Mouse (Mus musculus): ENCODE data around the gene Gzmg. TPM values are rescaled to one million over a fixed set of nuclear protein-coding genes. Genes with fewer than 3 reads are reported as not detected.
"Not testable (repeated sequence)": the region's sequence is repeated elsewhere in the genome, so short reads cannot be mapped to it uniquely, and the experiment has no call there.

Gzmg gene
- not detected in 2 replicates for polyA plus RNA-seq (2015; fragmentation: Nextera tagmentation; extraction: Ambion mirVana)

GRCm38 (mm10) chr14:56159479-56159878 lies at the start of gene Gzmg:
TSS of gene Gzmg (minus strand) at chr14:56159579.
- not testable (repeated sequence) for H3K4me3 ChIP-seq (ENCODE audit: low read depth, low read length); H3K9ac ChIP-seq (ENCODE audit: low read depth, low read length); H3K4me1 ChIP-seq (replicated peaks; ENCODE audit: control insufficient read depth, insufficient read depth, low read length); H3K36me3 ChIP-seq (ENCODE audit: control insufficient read depth, insufficient read depth); H3K4me2 ChIP-seq (replicated peaks; ENCODE audit: low read depth); H3K27me3 ChIP-seq (replicated peaks; ENCODE audit: control insufficient read depth, insufficient read depth, low read length); ATAC-seq; H3K27ac ChIP-seq (ENCODE audit: low read depth, low read length); H3K9me3 ChIP-seq (ENCODE audit: control insufficient read depth)
- WGBS, result 83% methylated on average over 2 of the region's 2 CpGs

- WGBS, result 96% methylated on average over 1 of the region's 1 CpGs
- ATAC-seq, result no peak
These were observed 46.2 kb upstream of the Gzmg start for GRCm38 (mm10) chr14:56205613-56206012.

DNA sequence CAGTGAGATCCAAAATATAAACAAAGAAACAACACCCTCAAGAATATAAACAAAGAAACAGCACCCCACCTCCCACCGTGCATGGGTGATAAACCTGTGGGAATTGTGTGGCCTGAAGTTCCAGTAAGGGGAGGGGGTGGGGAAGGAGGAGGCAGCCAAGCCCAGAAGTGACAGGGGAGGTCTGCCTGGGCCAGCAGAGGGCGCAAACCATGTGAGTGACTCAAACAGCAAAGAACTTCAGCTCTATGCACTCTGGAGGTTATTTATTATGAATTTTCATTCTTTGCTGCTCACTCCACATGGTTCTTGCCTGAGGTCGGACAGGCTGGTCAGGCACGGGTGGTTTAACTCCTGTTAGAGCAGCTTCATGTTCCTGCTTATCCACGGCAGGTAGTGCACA lies 45.6 kb upstream of the Gzmg start:
- TF ChIP-seq CTCF (IDR thresholded peaks at IDR 0.05; ENCODE audit: low read depth), result peak; percentile 68
- not testable (repeated sequence) for H3K36me3 ChIP-seq (ENCODE audit: control insufficient read depth, insufficient read depth); H3K27ac ChIP-seq (ENCODE audit: low read depth, low read length); ATAC-seq; H3K4me3 ChIP-seq (ENCODE audit: low read depth, low read length); H3K4me2 ChIP-seq (replicated peaks; ENCODE audit: low read depth); H3K9ac ChIP-seq (ENCODE audit: low read depth, low read length); H3K27me3 ChIP-seq (replicated peaks; ENCODE audit: control insufficient read depth, insufficient read depth, low read length); H3K9me3 ChIP-seq (ENCODE audit: control insufficient read depth); H3K4me1 ChIP-seq (replicated peaks; ENCODE audit: control insufficient read depth, insufficient read depth, low read length)
- WGBS, result 32% methylated on average over 5 of the region's 5 CpGs

More at GRCm38 (mm10) chr14:56205613-56206012, 46.2 kb upstream of the Gzmg start:
- H3K9ac ChIP-seq (ENCODE audit: low read depth, low read length), result no peak overlapping the region
- no peak overlapping the region for H3K4me2 ChIP-seq (replicated peaks; ENCODE audit: low read depth)
- H3K4me3 ChIP-seq (ENCODE audit: low read depth, low read length), result no peak overlapping the region
- TF ChIP-seq CTCF (IDR thresholded peaks at IDR 0.05; ENCODE audit: low read depth), result no peak
- no peak overlapping the region for H3K27ac ChIP-seq (ENCODE audit: low read depth, low read length)
- no peaks in the 10 kb centered on the region for H3K27me3 ChIP-seq (replicated peaks; ENCODE audit: control insufficient read depth, insufficient read depth, low read length)
- H3K4me1 ChIP-seq (replicated peaks; ENCODE audit: control insufficient read depth, insufficient read depth, low read length), result no peaks in the 10 kb centered on the region
- no peaks in the 10 kb centered on the region for H3K9me3 ChIP-seq (ENCODE audit: control insufficient read depth)
- no peaks in the 10 kb centered on the region for H3K36me3 ChIP-seq (ENCODE audit: control insufficient read depth, insufficient read depth)

- Histone ChIP-seq H3K36me3 (ENCODE audit: control insufficient read depth, insufficient read depth) (no peaks in the 10 kb centered on the region), H3K27ac (ENCODE audit: low read depth, low read length) (no peak overlapping the region), H3K9me3 (ENCODE audit: control insufficient read depth) (no peaks in the 10 kb centered on the region), H3K4me2 (replicated peaks; ENCODE audit: low read depth) (no peak overlapping the region), H3K27me3 (replicated peaks; ENCODE audit: control insufficient read depth, insufficient read depth, low read length) (no peaks in the 10 kb centered on the region), H3K4me3 (ENCODE audit: low read depth, low read length) (no peak overlapping the region), H3K4me1 (replicated peaks; ENCODE audit: control insufficient read depth, insufficient read depth, low read length) (no peaks in the 10 kb centered on the region), H3K9ac (ENCODE audit: low read depth, low read length) (no peak overlapping the region)
- no peak for ATAC-seq
- peak; percentile 91 for TF ChIP-seq CTCF (IDR thresholded peaks at IDR 0.05; ENCODE audit: low read depth)
- 4% methylated on average over 2 of the region's 2 CpGs for WGBS
These were observed 44.6 kb upstream of the Gzmg start for GRCm38 (mm10) chr14:56203975-56204374.

DNA sequence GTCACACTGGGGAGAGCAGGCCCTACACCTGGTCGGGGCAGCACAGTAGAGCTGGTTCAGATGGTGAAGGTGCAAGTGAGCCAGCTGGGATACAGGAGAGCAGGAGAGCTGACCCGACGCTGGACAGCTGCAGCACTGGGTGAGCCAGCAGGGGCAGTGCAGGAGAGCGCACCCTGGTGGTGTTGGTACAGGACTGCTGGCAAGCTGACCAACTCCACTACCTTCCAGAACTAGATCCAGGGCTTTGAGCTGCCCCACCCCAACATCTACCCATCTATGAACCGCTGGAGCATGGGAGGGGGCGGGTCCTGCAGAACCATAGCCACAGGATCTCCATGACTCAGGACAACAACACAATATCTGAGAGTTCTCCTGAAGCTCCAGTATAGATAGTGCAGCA lies 27.6 kb upstream of the Gzmg start:
- 52% methylated on average over 6 of the region's 6 CpGs for WGBS
- TF ChIP-seq CTCF (IDR thresholded peaks at IDR 0.05; ENCODE audit: low read depth), result peak; percentile 39

GRCm38 (mm10) chr14:56186521-56186920 lies 27.1 kb upstream of the Gzmg start:
- no peaks in the 10 kb centered on the region for H3K4me1 ChIP-seq (replicated peaks; ENCODE audit: control insufficient read depth, insufficient read depth, low read length)
- no peak overlapping the region for H3K4me2 ChIP-seq (replicated peaks; ENCODE audit: low read depth)
- no peaks in the 10 kb centered on the region for H3K27me3 ChIP-seq (replicated peaks; ENCODE audit: control insufficient read depth, insufficient read depth, low read length)
- no peak overlapping the region for H3K4me3 ChIP-seq (ENCODE audit: low read depth, low read length)
- H3K36me3 ChIP-seq (ENCODE audit: control insufficient read depth, insufficient read depth), result no peaks in the 10 kb centered on the region
- no peak overlapping the region for H3K27ac ChIP-seq (ENCODE audit: low read depth, low read length)
- no peak for ATAC-seq
- WGBS, result 71% methylated on average over 5 of the region's 5 CpGs
- H3K9ac ChIP-seq (ENCODE audit: low read depth, low read length), result no peak overlapping the region
- H3K9me3 ChIP-seq (ENCODE audit: control insufficient read depth), result no peaks in the 10 kb centered on the region
- TF ChIP-seq CTCF (IDR thresholded peaks at IDR 0.05; ENCODE audit: low read depth), result no peak

More for the DNA sequence above, 27.6 kb upstream of the Gzmg start:
- Histone ChIP-seq H3K4me1 (replicated peaks; ENCODE audit: control insufficient read depth, insufficient read depth, low read length) (no peaks in the 10 kb centered on the region), H3K9ac (ENCODE audit: low read depth, low read length) (no peak overlapping the region), H3K4me3 (ENCODE audit: low read depth, low read length) (no peak overlapping the region), H3K36me3 (ENCODE audit: control insufficient read depth, insufficient read depth) (no peaks in the 10 kb centered on the region), H3K9me3 (ENCODE audit: control insufficient read depth) (no peaks in the 10 kb centered on the region), H3K27me3 (replicated peaks; ENCODE audit: control insufficient read depth, insufficient read depth, low read length) (no peaks in the 10 kb centered on the region), H3K27ac (ENCODE audit: low read depth, low read length) (no peak overlapping the region), H3K4me2 (replicated peaks; ENCODE audit: low read depth) (no peak overlapping the region)
- ATAC-seq, result no peak

DNA sequence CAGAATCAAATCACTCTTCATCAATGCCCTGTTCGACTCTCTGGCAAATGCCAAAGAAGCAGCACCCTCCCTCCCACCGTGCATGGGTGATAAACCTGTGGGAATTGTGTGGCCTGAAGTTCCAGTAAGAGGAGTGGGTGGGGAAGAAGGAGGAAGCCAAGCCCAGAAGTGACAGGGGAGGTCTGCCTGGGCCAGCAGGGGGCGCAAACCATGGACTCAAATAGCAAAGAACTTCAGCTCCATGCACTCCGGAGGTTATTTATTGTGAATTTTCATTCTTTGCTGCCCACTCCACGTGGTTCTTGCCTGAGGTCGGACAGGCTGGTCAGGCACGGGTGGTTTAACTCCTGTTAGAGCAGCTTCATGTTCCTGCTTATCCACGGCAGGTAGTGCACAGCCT lies 18.3 kb upstream of the Gzmg start:
- not testable (repeated sequence) for H3K36me3 ChIP-seq (ENCODE audit: control insufficient read depth, insufficient read depth); H3K4me1 ChIP-seq (replicated peaks; ENCODE audit: control insufficient read depth, insufficient read depth, low read length); H3K4me2 ChIP-seq (replicated peaks; ENCODE audit: low read depth); H3K9me3 ChIP-seq (ENCODE audit: control insufficient read depth); H3K9ac ChIP-seq (ENCODE audit: low read depth, low read length); H3K27ac ChIP-seq (ENCODE audit: low read depth, low read length); H3K4me3 ChIP-seq (ENCODE audit: low read depth, low read length); ATAC-seq; H3K27me3 ChIP-seq (replicated peaks; ENCODE audit: control insufficient read depth, insufficient read depth, low read length)
- 27% methylated on average over 8 of the region's 8 CpGs for WGBS
- TF ChIP-seq CTCF (IDR thresholded peaks at IDR 0.05; ENCODE audit: low read depth), result peak; percentile 68

Data from intestine, postnatal 0 days (tissue).